Comparison of ENCODE assay signal across 10 mouse cellular contexts in the genomic region with DNA sequence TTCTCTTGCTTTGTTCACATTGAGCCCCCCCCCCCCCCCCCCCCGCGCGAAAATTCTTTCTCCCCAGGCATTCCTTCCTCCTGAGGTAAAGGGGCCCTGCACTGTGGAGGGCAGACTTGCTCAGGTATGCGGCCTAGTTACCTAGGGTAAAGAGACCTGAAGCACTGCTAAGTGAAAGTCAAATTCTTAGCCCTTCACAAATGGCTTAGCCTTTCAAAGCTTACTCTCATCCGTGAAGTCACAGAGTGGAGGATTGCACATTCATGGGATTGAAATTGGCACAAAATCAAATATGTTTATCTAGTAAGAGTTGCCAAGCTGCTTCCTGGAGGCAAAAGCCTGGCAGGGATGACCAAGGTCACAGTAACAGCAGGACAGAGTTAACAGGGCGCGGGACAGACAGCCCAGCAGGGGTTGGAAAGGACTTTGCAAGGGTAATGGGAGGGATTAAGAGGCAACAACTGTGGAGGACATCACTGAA.
DNase-seq lines count a peak whose midpoint lies in the region; ATAC-seq and TF ChIP-seq lines count a peak whose summit lies in the region.
"Had no signal": no experiment of that assay in that cellular context is flagged by ENCODE, and none has a peak within 500 bp of the region (broad histone marks: within the 10 kb centered on the region; RNA-seq: fewer than 3 reads in every experiment).

No protein-coding gene starts in this region.

- intact Hi-C loops in left cerebral cortex, postnatal 10 days (cut with DNase I) = no loop called here

- H3K9ac ChIP-seq in hindbrain, embryonic 13.5 days = no peak overlapping the region
- H3K9ac ChIP-seq in embryonic facial prominence, embryonic 12.5 days = no peak overlapping the region
- no peak overlapping the region for H3K9ac ChIP-seq in intestine, postnatal 0 days (ENCODE audit: low read depth, low read length)
- H3K9ac ChIP-seq: midbrain, embryonic 12.5 days had no signal

- no peak overlapping the region for H3K4me3 ChIP-seq in hindbrain, embryonic 13.5 days
- no peak overlapping the region for H3K4me3 ChIP-seq in hindbrain, embryonic 10.5 days
- H3K4me3 ChIP-seq in embryonic facial prominence, embryonic 12.5 days = no peak overlapping the region
- H3K4me3 ChIP-seq in intestine, postnatal 0 days (ENCODE audit: low read depth, low read length) = no peak overlapping the region
- H3K4me3 ChIP-seq: midbrain, embryonic 12.5 days had no signal

- no peak for ATAC-seq in hindbrain, embryonic 13.5 days (ENCODE audit: low FRiP score)
- no peak for ATAC-seq in embryonic facial prominence, embryonic 12.5 days (ENCODE audit: insufficient number of reproducible peaks, insufficient read depth, low FRiP score, low TSS enrichment)
- ATAC-seq in intestine, postnatal 0 days = peak; percentile 49

- no peak for DNase-seq in hindbrain, embryonic 10.5 days (ENCODE audit: low spot score)
- DNase-seq in mesoderm, embryonic 11.5 days (ENCODE audit: low read depth, low spot score) = peak; percentile 29
- no peak for DNase-seq in c-Kit-positive CD71-positive TER-119-positive erythroid progenitor cells, embryonic 14.5 days (ENCODE audit: low spot score)
- DNase-seq in left cerebral cortex, postnatal 10 days (ENCODE audit: extremely low spot score in 1 of 2, low spot score in 2 of 2) = no peak
- DNase-seq in cerebellum, adult 11-12 months = no peak
- DNase-seq: cerebellum, adult 9-10 months had no signal

- no peak for TF ChIP-seq CTCF in intestine, postnatal 0 days (IDR thresholded peaks at IDR 0.05; ENCODE audit: low read depth)

- 0 out of 2 replicates have a peak, but pooled peaks cover 3% of the 10 kb centered on the region for H3K36me3 ChIP-seq in hindbrain, embryonic 13.5 days
- H3K36me3 ChIP-seq in hindbrain, embryonic 10.5 days = 0 out of 2 replicates have a peak, but pooled peaks cover 5% of the 10 kb centered on the region
- no peaks in the 10 kb centered on the region for H3K36me3 ChIP-seq in embryonic facial prominence, embryonic 12.5 days
- H3K36me3 ChIP-seq in intestine, postnatal 0 days (ENCODE audit: control insufficient read depth, insufficient read depth) = no peaks in the 10 kb centered on the region
- H3K36me3 ChIP-seq: midbrain, embryonic 12.5 days had no signal

- H3K4me1 ChIP-seq in hindbrain, embryonic 13.5 days (replicated peaks) = peaks cover 11% of the 10 kb centered on the region; the same call in 1 of the 2 replicates
- peaks cover 9% of the 10 kb centered on the region; the same call in 1 of the 2 replicates for H3K4me1 ChIP-seq in hindbrain, embryonic 10.5 days (replicated peaks)
- peaks cover 8% of the 10 kb centered on the region; the same call in 1 of the 2 replicates for H3K4me1 ChIP-seq in embryonic facial prominence, embryonic 12.5 days
- no peaks in the 10 kb centered on the region for H3K4me1 ChIP-seq in intestine, postnatal 0 days (replicated peaks; ENCODE audit: control insufficient read depth, insufficient read depth, low read length)

- H3K4me2 ChIP-seq in hindbrain, embryonic 13.5 days = no peak overlapping the region
- no peak overlapping the region for H3K4me2 ChIP-seq in embryonic facial prominence, embryonic 12.5 days (replicated peaks)
- H3K4me2 ChIP-seq in intestine, postnatal 0 days (replicated peaks; ENCODE audit: low read depth) = no peak overlapping the region
- H3K4me2 ChIP-seq: midbrain, embryonic 12.5 days had no signal

- H3K9me3 ChIP-seq in hindbrain, embryonic 13.5 days = 0 out of 2 replicates have a peak, but pooled peaks cover 6% of the 10 kb centered on the region
- peaks cover 10% of the 10 kb centered on the region; the same call in 1 of the 2 replicates for H3K9me3 ChIP-seq in hindbrain, embryonic 10.5 days
- H3K9me3 ChIP-seq in embryonic facial prominence, embryonic 12.5 days = 0 out of 2 replicates have a peak, but pooled peaks cover 5% of the 10 kb centered on the region
- H3K9me3 ChIP-seq in intestine, postnatal 0 days (ENCODE audit: control insufficient read depth) = no peaks in the 10 kb centered on the region

- H3K27me3 ChIP-seq in hindbrain, embryonic 13.5 days = no peaks in the 10 kb centered on the region
- no peaks in the 10 kb centered on the region for H3K27me3 ChIP-seq in hindbrain, embryonic 10.5 days (ENCODE audit: insufficient read depth, poor library complexity, severe bottlenecking)
- no peaks in the 10 kb centered on the region for H3K27me3 ChIP-seq in embryonic facial prominence, embryonic 12.5 days
- no peaks in the 10 kb centered on the region for H3K27me3 ChIP-seq in intestine, postnatal 0 days (replicated peaks; ENCODE audit: control insufficient read depth, insufficient read depth, low read length)
- H3K27me3 ChIP-seq: midbrain, embryonic 12.5 days had no signal

- peak overlapping the region; percentile 26; the same call in 1 of the 2 replicates for H3K27ac ChIP-seq in hindbrain, embryonic 13.5 days
- no peak overlapping the region for H3K27ac ChIP-seq in hindbrain, embryonic 10.5 days
- H3K27ac ChIP-seq in embryonic facial prominence, embryonic 12.5 days = 0 out of 2 replicates have a peak overlapping the region, but pooled peaks have one; percentile 11
- no peak overlapping the region for H3K27ac ChIP-seq in intestine, postnatal 0 days (ENCODE audit: low read depth, low read length)
- H3K27ac ChIP-seq: midbrain, embryonic 12.5 days had no signal

- 28% methylated on average over 5 of the region's 7 CpGs for WGBS in hindbrain, embryonic 13.5 days
- 16% methylated on average over 7 of the region's 7 CpGs for WGBS in hindbrain, embryonic 10.5 days
- WGBS in embryonic facial prominence, embryonic 12.5 days = 13% methylated on average over 6 of the region's 7 CpGs
- WGBS in intestine, postnatal 0 days = 31% methylated on average over 5 of the region's 7 CpGs

Comparison
In these comparisons a context has a peak if more than half of its experiments do, and no peak if none do; other contexts are left out.
1. H3K27ac ChIP-seq: peak in hindbrain, embryonic 13.5 days (single experiment) and embryonic facial prominence, embryonic 12.5 days (single experiment); none in hindbrain, embryonic 10.5 days (single experiment) and intestine, postnatal 0 days (single experiment).